Mouse (Mus musculus): ENCODE measurements at regions not wholly inside any gene's neighbourhood (a gene's known extent, or its start where the extent isn't known, plus 50 kb on each side); places are given as distances from the start of the nearest gene placed in this dataset.
A peak's percentile ranks its signal among the peaks of the same experiment; 100 is the strongest.

GRCm38 (mm10) chr2:66961808-66962519 lies 177.2 kb upstream of the Scn7a start:
- no peak overlapping the region for H3K27ac ChIP-seq (ENCODE audit: low read depth)
- no peak overlapping the region for H3K4me2 ChIP-seq
- H3K4me3 ChIP-seq (ENCODE audit: low read depth, low read length), result no peak overlapping the region
- no peaks in the 10 kb centered on the region for H3K9me3 ChIP-seq (ENCODE audit: low read depth, low read length)
- TF ChIP-seq CTCF (IDR thresholded peaks at IDR 0.05; ENCODE audit: low read depth), result peak; percentile 80
- no peaks in the 10 kb centered on the region for H3K4me1 ChIP-seq (ENCODE audit: insufficient read depth)
- no peak for ATAC-seq (ENCODE audit: insufficient read depth)
- DNase-seq, result peak; percentile 79
- H3K27me3 ChIP-seq (ENCODE audit: insufficient read depth, low read length), result no peaks in the 10 kb centered on the region
- no peaks in the 10 kb centered on the region for H3K36me3 ChIP-seq (ENCODE audit: insufficient read depth)
- H3K9ac ChIP-seq, result no peak overlapping the region
- 23% methylated on average over 8 of the region's 8 CpGs for WGBS

- DNase-seq (no peak), ATAC-seq (ENCODE audit: insufficient read depth) (no peak)
- 77% methylated on average over 5 of the region's 5 CpGs for WGBS
- no peak overlapping the region for H3K9ac ChIP-seq
- no peaks in the 10 kb centered on the region for H3K36me3 ChIP-seq (ENCODE audit: insufficient read depth)
- no peak for TF ChIP-seq CTCF (IDR thresholded peaks at IDR 0.05; ENCODE audit: low read depth)
- H3K4me2 ChIP-seq, result no peak overlapping the region
- no peaks in the 10 kb centered on the region for H3K4me1 ChIP-seq (ENCODE audit: insufficient read depth)
- H3K27ac ChIP-seq (ENCODE audit: low read depth), result no peak overlapping the region
- H3K4me3 ChIP-seq (ENCODE audit: low read depth, low read length), result no peak overlapping the region
- H3K9me3 ChIP-seq (ENCODE audit: low read depth, low read length), result no peaks in the 10 kb centered on the region
- no peaks in the 10 kb centered on the region for H3K27me3 ChIP-seq (ENCODE audit: insufficient read depth, low read length)
Measured at GRCm38 (mm10) chr2:66941188-66941587, 156.5 kb upstream of the Scn7a start.

- DNase-seq (no peak), ATAC-seq (ENCODE audit: insufficient read depth) (no peak)
- Histone ChIP-seq H3K27me3 (ENCODE audit: insufficient read depth, low read length) (no peaks in the 10 kb centered on the region), H3K9ac (no peak overlapping the region), H3K9me3 (ENCODE audit: low read depth, low read length) (no peaks in the 10 kb centered on the region), H3K4me3 (ENCODE audit: low read depth, low read length) (no peak overlapping the region), H3K4me1 (ENCODE audit: insufficient read depth) (no peaks in the 10 kb centered on the region), H3K27ac (ENCODE audit: low read depth) (no peak overlapping the region), H3K36me3 (ENCODE audit: insufficient read depth) (no peaks in the 10 kb centered on the region), H3K4me2 (no peak overlapping the region)
- 76% methylated on average over 1 of the region's 1 CpGs for WGBS
- no peak for TF ChIP-seq CTCF (IDR thresholded peaks at IDR 0.05; ENCODE audit: low read depth)
Measured at GRCm38 (mm10) chr2:66898032-66898431, 113.3 kb upstream of the Scn7a start.

GRCm38 (mm10) chr2:66867457-66868216 lies 82.9 kb upstream of the Scn7a start:
- no peaks in the 10 kb centered on the region for H3K9me3 ChIP-seq (ENCODE audit: low read depth, low read length)
- no peak overlapping the region for H3K4me3 ChIP-seq (ENCODE audit: low read depth, low read length)
- no peaks in the 10 kb centered on the region for H3K27me3 ChIP-seq (ENCODE audit: insufficient read depth, low read length)
- WGBS, result 41% methylated on average over 2 of the region's 2 CpGs
- H3K27ac ChIP-seq (ENCODE audit: low read depth), result no peak overlapping the region
- no peaks in the 10 kb centered on the region for H3K4me1 ChIP-seq (ENCODE audit: insufficient read depth)
- H3K36me3 ChIP-seq (ENCODE audit: insufficient read depth), result no peaks in the 10 kb centered on the region
- H3K4me2 ChIP-seq, result no peak overlapping the region
- H3K9ac ChIP-seq, result no peak overlapping the region
- TF ChIP-seq CTCF (IDR thresholded peaks at IDR 0.05; ENCODE audit: low read depth), result no peak
- ATAC-seq (ENCODE audit: insufficient read depth) (peak; percentile 82), DNase-seq (peak; percentile 52)

Data from lung, embryonic 14.5 days (tissue).